Comparison of ENCODE assay signal across 19 mouse cellular contexts in the genomic region with DNA sequence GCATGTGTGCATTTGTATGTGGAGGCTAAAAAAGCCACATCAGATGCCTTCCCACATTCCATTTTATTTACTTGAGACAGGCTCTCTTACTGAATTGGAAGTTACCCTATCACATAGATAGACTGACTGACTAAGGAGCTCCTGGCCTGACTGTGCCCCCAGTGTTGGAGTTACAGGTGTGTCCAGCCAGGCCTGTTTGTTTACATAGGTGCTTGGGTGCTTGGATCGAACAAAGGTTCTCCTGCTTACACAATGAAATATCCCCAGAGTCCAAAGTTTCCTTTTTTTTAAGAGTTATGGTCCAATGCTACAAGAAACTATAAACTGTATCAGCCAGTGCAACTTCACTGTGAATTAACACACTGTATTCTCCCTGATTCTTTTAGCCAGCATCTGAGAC.
A peak's percentile ranks its signal among the peaks of the same experiment; 100 is the strongest.
DNase-seq lines count a peak whose midpoint lies in the region; ATAC-seq and TF ChIP-seq lines count a peak whose summit lies in the region.
"Had no signal": no experiment of that assay in that cellular context is flagged by ENCODE, and none has a peak within 500 bp of the region (broad histone marks: within the 10 kb centered on the region; RNA-seq: fewer than 3 reads in every experiment).

No protein-coding gene starts in this region.

- H3K4me1 ChIP-seq in intestine, embryonic 16.5 days (ENCODE audit: control insufficient read depth, insufficient read depth, low read length), result peaks cover 8% of the 10 kb centered on the region; the same call in 1 of the 2 replicates
- 0 out of 2 replicates have a peak, but pooled peaks cover 5% of the 10 kb centered on the region for H3K4me1 ChIP-seq in stomach, embryonic 14.5 days (ENCODE audit: control insufficient read depth, insufficient read depth, low read length)
- H3K4me1 ChIP-seq: embryonic facial prominence, embryonic 13.5 days; forebrain, embryonic 12.5 days had no signal

- no peak overlapping the region for H3K4me3 ChIP-seq in intestine, embryonic 16.5 days (ENCODE audit: low read length)
- H3K4me3 ChIP-seq in stomach, embryonic 14.5 days (ENCODE audit: low read depth, low read length), result no peak overlapping the region
- H3K4me3 ChIP-seq in left cerebral cortex, adult 2 months, result no peak overlapping the region
- H3K4me3 ChIP-seq: embryonic facial prominence, embryonic 13.5 days; forebrain, embryonic 12.5 days; gastrocnemius, adult 2 months; heart, embryonic 13.5 days had no signal

- intact Hi-C loops in left cerebral cortex, adult 2 months (cut with DNase I), result no loop called here
- intact Hi-C loops in gastrocnemius, postnatal 36 days (cut with DNase I), result no loop called here

- H3K27ac ChIP-seq in intestine, embryonic 16.5 days (ENCODE audit: low read length), result peak overlapping the region; percentile 77
- no peak overlapping the region for H3K27ac ChIP-seq in stomach, embryonic 14.5 days (ENCODE audit: low read length)
- no peak overlapping the region for H3K27ac ChIP-seq in left cerebral cortex, adult 2 months
- H3K27ac ChIP-seq: embryonic facial prominence, embryonic 13.5 days; forebrain, embryonic 12.5 days; gastrocnemius, adult 2 months; heart, embryonic 13.5 days had no signal

- DNase-seq in kidney, adult 8-10 months, result peak; percentile 5 to 7
- no peak for DNase-seq in kidney, postnatal 10 days
- DNase-seq in left cerebral cortex, adult 2 months (ENCODE audit: extremely low spot score in 1 of 2, low spot score in 2 of 2), result no peak
- no peak for DNase-seq in gastrocnemius, postnatal 36 days
- DNase-seq: adrenal gland, postnatal 14 days; cerebellum, adult 18-20 months; cerebellum, adult 9-11 months; cerebellum, postnatal 36 days; forebrain, postnatal 0 days; gastrocnemius, adult 2 months; gastrocnemius, postnatal 25 days; heart, adult 11 months; heart, postnatal 36 days had no signal

- WGBS in intestine, embryonic 16.5 days, result 37% methylated on average over 1 of the region's 1 CpGs
- WGBS in stomach, embryonic 14.5 days, result 52% methylated on average over 1 of the region's 1 CpGs

- H3K4me2 ChIP-seq in intestine, embryonic 16.5 days (ENCODE audit: low read depth, low read length), result no peak overlapping the region
- H3K4me2 ChIP-seq in stomach, embryonic 14.5 days (replicated peaks; ENCODE audit: low read depth, low read length), result no peak overlapping the region
- H3K4me2 ChIP-seq: embryonic facial prominence, embryonic 13.5 days; forebrain, embryonic 12.5 days; heart, embryonic 13.5 days had no signal

- no peaks in the 10 kb centered on the region for H3K36me3 ChIP-seq in intestine, embryonic 16.5 days (ENCODE audit: control insufficient read depth, insufficient read depth, low read length)
- H3K36me3 ChIP-seq in stomach, embryonic 14.5 days (ENCODE audit: control insufficient read depth, insufficient read depth, low read length), result no peaks in the 10 kb centered on the region
- H3K36me3 ChIP-seq: embryonic facial prominence, embryonic 13.5 days; forebrain, embryonic 12.5 days; heart, embryonic 13.5 days had no signal

- no peak for TF ChIP-seq CTCF in left cerebral cortex, adult 2 months (IDR thresholded peaks at IDR 0.05)

- no peaks in the 10 kb centered on the region for H3K27me3 ChIP-seq in intestine, embryonic 16.5 days (replicated peaks; ENCODE audit: control insufficient read depth, insufficient read depth, low read length)
- H3K27me3 ChIP-seq in stomach, embryonic 14.5 days (ENCODE audit: control insufficient read depth, insufficient read depth, low read length), result no peaks in the 10 kb centered on the region
- H3K27me3 ChIP-seq: embryonic facial prominence, embryonic 13.5 days; forebrain, embryonic 12.5 days; heart, embryonic 13.5 days had no signal

- H3K9me3 ChIP-seq in intestine, embryonic 16.5 days (ENCODE audit: control insufficient read depth, low read length), result no peaks in the 10 kb centered on the region
- no peaks in the 10 kb centered on the region for H3K9me3 ChIP-seq in stomach, embryonic 14.5 days (ENCODE audit: control insufficient read depth, low read depth, low read length)
- H3K9me3 ChIP-seq: embryonic facial prominence, embryonic 13.5 days; forebrain, embryonic 12.5 days; heart, embryonic 13.5 days had no signal

- peak; percentile 94 for ATAC-seq in intestine, embryonic 16.5 days
- ATAC-seq in stomach, embryonic 14.5 days (ENCODE audit: insufficient number of reproducible peaks, insufficient read depth, low FRiP score, low read depth), result 0 out of 2 replicates have a peak, but pooled peaks have one; percentile 38
- ATAC-seq in frontal cortex, adult (ENCODE audit: low TSS enrichment), result no peak
- ATAC-seq: forebrain, postnatal 0 days had no signal

- no peak overlapping the region for H3K9ac ChIP-seq in intestine, embryonic 16.5 days (ENCODE audit: low read depth, low read length)
- no peak overlapping the region for H3K9ac ChIP-seq in stomach, embryonic 14.5 days (replicated peaks; ENCODE audit: low read depth, low read length)
- H3K9ac ChIP-seq: embryonic facial prominence, embryonic 13.5 days; forebrain, embryonic 12.5 days; forebrain, postnatal 0 days; heart, embryonic 13.5 days had no signal

Comparison
In these comparisons a context has a peak if more than half of its experiments do, and no peak if none do; other contexts are left out.
1. DNase-seq: peak in kidney, adult 8-10 months (2 of 2); none in kidney, postnatal 10 days (single experiment), left cerebral cortex, adult 2 months (0 of 2) and gastrocnemius, postnatal 36 days (0 of 2).